Mouse (Mus musculus): Measurements from ENCODE around the gene Shox2.

GRCm38 (mm10) chr3:66979491-66979890 is 2.1 kb downstream of the Shox2 start:
- TF ChIP-seq CTCF (IDR thresholded peaks at IDR 0.05; ENCODE audit: borderline replicate concordance, extremely low read depth, insufficient read depth, insufficient read length): no peak
- no peak for TF ChIP-seq POLR2A (IDR thresholded peaks at IDR 0.05; ENCODE audit: borderline replicate concordance, extremely low read depth, insufficient read depth, insufficient read length, poor library complexity, severe bottlenecking)

Measured in brain, embryonic 14.5 days (tissue).